Mouse (Mus musculus): ENCODE data around the gene Gm3417. TPM values are rescaled to one million over a fixed set of nuclear protein-coding genes. Genes with fewer than 3 reads are reported as not detected.
A peak's percentile ranks its signal among the peaks of the same experiment; 100 is the strongest.
"Not testable (repeated sequence)": the region's sequence is repeated elsewhere in the genome, so short reads cannot be mapped to it uniquely, and the experiment has no call there.

Gm3417 gene
- total RNA-seq (2014; fragmentation: Nextera tagmentation): 0.96 and 11.1 TPM in 2 replicates
- total RNA-seq (2017): 6.2 TPM in 1 of 2 replicates, not detected in the other

DNA sequence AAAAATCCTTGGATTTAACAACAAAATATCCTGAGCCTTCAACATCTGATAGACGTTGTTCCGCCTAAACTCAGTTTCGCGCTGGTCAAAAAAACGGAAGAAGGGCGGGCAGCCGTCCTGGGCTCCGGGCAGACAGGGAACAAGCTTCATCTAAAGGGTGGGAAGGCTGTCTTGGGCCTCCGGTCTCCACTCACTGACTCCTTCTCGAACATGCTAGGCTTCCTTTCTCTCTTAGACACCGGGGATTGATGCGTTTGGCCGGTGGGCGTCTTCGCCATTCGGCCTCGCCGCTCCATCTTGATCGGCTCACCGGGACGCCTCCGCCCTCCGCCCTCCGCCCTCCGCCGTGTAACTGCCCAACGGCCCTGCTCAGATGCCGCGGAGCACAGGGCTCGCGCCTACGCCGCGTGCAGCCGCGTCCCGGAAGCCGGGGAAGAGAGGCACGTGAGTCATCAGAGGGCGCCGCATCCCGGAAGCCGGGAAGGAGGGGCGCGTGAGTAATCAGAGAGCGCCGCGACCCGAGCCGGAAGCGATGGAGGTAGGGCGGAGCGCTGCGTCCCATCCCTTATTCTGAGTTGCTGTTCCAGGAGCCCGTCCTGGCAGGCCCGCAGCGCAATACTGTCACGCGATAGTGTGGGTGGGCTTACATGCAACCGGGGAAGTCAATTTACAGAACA is at the start of gene Gm3417, which contains the start of gene 9030025P20Rik:
TSS of gene Gm3417 (minus strand) at position 429 of the 677 bp plus-strand sequence.
TSS of gene 9030025P20Rik (plus strand) at position 107 of the 677 bp plus-strand sequence.
- ATAC-seq (replicated peaks; ENCODE audit: low FRiP score, low TSS enrichment, poor library complexity, severe bottlenecking): peak; percentile 93

DNA sequence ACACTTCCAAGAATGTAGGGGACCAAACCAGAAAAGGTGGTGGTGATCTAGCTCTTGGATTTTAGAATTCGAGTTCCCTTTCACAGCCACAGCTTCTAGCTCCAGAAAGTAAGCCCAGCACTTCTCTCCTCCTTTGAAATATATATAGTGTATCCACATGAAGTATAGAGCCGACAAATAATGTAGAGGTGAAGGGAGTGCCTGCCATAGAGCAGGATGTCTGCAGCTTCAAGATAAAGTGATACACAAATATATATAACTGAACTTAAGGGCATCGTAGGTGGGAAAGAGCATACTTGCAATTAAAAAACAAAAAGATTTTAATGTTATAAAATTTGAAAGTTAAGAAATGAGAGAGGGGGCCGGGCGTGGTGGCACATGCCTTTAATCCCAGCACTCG is 46.9 kb upstream of the Gm3417 start:
- ATAC-seq (replicated peaks; ENCODE audit: low FRiP score, low TSS enrichment, poor library complexity, severe bottlenecking): peak; percentile 50

DNA sequence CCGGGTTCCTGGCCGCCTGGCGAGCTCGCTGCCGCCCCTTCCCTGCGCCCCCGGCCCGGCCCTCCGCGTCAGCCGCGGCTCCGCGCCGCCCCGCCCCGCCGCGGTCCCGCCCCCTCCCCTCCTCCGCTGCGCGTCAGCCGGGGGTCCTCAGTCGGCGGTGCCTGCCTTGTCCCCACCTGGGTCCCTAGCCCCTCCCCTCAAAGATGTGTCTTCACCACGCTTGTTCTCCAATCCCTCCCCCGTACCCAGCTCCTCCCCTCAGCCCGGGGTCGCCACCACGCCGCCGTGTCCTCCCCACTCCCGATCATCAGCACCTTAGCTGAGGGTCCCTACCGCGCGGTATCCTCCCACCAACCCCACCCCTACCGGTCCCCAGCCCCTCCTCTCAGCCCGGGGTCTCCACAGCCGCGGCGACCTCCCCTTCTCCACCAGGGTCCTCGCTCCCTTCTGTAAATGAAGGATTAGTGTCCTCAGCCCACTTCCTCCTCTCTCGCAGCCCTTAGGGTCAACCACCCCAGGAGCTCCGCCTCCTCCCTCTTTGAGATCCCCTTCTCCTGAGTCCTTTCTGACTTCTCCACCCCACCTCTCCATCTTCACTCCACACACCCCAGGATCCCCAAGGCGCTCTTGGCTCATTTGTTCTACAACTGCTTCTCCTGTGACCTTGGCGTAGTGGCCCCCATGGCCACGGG is 46.1 kb upstream of the Gm3417 start:
- ATAC-seq (replicated peaks; ENCODE audit: low FRiP score, low TSS enrichment, poor library complexity, severe bottlenecking): peak; percentile 31

DNA sequence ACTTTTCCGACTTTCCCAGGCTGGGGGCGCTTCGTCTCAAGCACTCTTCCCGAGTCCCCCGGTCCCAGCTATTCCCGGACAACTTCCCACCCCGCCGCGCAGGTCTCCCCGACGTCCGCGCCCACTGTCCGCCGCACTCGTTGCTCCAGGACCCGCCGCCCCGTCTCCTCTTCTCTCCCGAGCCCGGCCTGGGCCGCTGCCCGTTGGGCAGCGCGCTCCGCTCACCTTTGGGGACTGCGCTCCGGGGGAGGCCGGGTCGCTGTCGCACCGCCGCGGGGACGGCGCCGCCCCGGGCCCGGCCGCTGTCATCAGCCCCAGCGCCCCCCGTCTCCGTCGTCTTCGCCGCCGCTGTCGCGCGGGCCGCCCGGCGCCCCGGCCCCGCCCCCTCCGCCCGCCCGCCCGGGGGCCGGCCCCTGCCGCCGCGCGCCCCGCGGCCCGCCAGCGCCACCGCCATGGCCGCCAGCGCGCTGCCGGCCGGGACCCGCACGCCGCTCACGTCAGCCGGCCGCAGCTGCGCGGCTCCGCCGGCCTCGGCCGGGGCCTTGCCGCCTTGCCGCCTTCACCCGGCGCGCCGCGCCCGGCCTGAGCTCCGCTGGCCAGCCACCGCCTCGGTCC is 45.4 kb upstream of the Gm3417 start:
- ATAC-seq (replicated peaks; ENCODE audit: low FRiP score, low TSS enrichment, poor library complexity, severe bottlenecking): not testable (repeated sequence)

GRCm38 (mm10) chr17:15021503-15022220 is 43.1 kb upstream of the Gm3417 start:
- ATAC-seq (replicated peaks; ENCODE audit: low FRiP score, low TSS enrichment, poor library complexity, severe bottlenecking): not testable (repeated sequence)

DNA sequence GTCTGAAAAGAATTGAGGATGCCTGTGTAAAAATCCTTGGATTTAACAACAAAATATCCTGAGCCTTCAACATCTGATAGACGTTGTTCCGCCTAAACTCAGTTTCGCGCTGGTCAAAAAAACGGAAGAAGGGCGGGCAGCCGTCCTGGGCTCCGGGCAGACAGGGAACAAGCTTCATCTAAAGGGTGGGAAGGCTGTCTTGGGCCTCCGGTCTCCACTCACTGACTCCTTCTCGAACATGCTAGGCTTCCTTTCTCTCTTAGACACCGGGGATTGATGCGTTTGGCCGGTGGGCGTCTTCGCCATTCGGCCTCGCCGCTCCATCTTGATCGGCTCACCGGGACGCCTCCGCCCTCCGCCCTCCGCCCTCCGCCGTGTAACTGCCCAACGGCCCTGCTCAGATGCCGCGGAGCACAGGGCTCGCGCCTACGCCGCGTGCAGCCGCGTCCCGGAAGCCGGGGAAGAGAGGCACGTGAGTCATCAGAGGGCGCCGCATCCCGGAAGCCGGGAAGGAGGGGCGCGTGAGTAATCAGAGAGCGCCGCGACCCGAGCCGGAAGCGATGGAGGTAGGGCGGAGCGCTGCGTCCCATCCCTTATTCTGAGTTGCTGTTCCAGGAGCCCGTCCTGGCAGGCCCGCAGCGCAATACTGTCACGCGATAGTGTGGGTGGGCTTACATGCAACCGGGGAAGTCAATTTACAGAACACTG is 31.3 kb upstream of the Gm3417 start, which contains the start of gene Gm3435:
TSS of gene Gm3435 (plus strand) at position 471 of the 708 bp plus-strand sequence.
- peak; percentile 92 for ATAC-seq (replicated peaks; ENCODE audit: low FRiP score, low TSS enrichment, poor library complexity, severe bottlenecking)

GRCm38 (mm10) chr17:15009088-15009487 is 30.5 kb upstream of the Gm3417 start:
- peak; percentile 75 for ATAC-seq (replicated peaks; ENCODE audit: low FRiP score, low TSS enrichment, poor library complexity, severe bottlenecking)

- peak; percentile 81 for ATAC-seq (replicated peaks; ENCODE audit: low FRiP score, low TSS enrichment, poor library complexity, severe bottlenecking)
Observed at GRCm38 (mm10) chr17:15000047-15000446, 21.5 kb upstream of the Gm3417 start.

GRCm38 (mm10) chr17:14994140-14994539 is 15.6 kb upstream of the Gm3417 start:
- ATAC-seq (replicated peaks; ENCODE audit: low FRiP score, low TSS enrichment, poor library complexity, severe bottlenecking): peak; percentile 60

GRCm38 (mm10) chr17:14993139-14993832 is 14.7 kb upstream of the Gm3417 start:
- peak; percentile 35 for ATAC-seq (replicated peaks; ENCODE audit: low FRiP score, low TSS enrichment, poor library complexity, severe bottlenecking)

- ATAC-seq (replicated peaks; ENCODE audit: low FRiP score, low TSS enrichment, poor library complexity, severe bottlenecking): not testable (repeated sequence)
Observed at GRCm38 (mm10) chr17:14992522-14993138, 14.0 kb upstream of the Gm3417 start.

DNA sequence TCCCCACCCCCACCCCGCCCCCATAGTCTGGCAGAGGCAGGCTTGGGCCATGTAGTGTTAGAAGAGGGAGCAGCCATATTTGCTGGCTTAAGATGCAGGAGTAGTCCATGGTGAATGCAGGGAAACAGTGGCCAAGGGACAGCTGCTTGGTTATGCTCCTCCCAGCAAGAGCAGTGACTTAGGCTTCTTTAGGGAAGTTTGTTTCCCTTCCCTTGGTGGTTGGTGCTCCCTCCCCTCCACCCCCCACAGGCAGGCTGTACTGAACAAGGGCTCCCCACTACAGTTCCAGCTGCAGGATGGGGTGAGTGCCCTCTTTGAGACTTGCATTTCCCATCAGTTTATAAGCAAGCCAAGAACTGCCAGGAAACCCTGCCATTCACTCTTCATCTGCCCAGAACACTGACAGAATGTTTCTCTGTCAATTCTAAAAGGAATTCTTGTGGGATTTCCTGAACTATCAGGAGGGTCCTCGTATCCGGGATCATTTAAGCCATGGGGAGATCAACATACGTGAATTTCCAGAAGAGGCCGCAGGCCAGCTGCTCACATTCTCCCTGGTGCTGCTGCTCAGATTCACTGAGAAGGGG is 11.6 kb upstream of the Gm3417 start:
- not testable (repeated sequence) for ATAC-seq (replicated peaks; ENCODE audit: low FRiP score, low TSS enrichment, poor library complexity, severe bottlenecking)

GRCm38 (mm10) chr17:14977718-14978361 is 750 bp downstream of the Gm3417 start:
- ATAC-seq (replicated peaks; ENCODE audit: low FRiP score, low TSS enrichment, poor library complexity, severe bottlenecking): peak; percentile 81

DNA sequence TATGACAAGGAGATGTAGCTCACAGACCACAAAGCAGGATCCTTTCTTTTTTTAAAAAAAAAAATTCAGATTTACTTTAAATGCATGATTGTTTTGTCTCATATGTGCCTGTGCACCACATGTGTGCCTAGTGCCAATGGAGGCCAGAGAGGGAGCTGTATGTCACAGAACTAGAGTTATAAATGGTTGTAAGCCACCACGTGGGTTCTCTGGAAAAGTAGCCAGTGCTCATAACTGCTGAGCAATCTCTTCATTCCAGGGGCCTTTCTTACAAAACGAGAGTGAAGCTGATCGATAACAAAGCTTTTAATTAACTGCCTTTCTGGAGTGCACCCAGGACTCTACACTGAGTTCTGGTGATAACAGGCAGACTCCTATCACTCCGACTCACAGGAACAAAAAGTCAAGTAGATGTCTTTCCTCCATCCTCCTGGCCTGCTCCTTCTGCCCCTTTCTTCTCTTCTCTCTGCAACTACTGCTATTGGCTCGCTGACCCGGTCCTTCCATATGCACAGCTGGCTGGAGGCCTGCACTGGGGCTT is 10.1 kb downstream of the Gm3417 start:
- peak; percentile 82 for ATAC-seq (replicated peaks; ENCODE audit: low FRiP score, low TSS enrichment, poor library complexity, severe bottlenecking)

DNA sequence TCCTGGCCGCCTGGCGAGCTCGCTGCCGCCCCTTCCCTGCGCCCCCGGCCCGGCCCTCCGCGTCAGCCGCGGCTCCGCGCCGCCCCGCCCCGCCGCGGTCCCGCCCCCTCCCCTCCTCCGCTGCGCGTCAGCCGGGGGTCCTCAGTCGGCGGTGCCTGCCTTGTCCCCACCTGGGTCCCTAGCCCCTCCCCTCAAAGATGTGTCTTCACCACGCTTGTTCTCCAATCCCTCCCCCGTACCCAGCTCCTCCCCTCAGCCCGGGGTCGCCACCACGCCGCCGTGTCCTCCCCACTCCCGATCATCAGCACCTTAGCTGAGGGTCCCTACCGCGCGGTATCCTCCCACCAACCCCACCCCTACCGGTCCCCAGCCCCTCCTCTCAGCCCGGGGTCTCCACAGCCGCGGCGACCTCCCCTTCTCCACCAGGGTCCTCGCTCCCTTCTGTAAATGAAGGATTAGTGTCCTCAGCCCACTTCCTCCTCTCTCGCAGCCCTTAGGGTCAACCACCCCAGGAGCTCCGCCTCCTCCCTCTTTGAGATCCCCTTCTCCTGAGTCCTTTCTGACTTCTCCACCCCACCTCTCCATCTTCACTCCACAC is 16.9 kb downstream of the Gm3417 start:
- peak; percentile 31 for ATAC-seq (replicated peaks; ENCODE audit: low FRiP score, low TSS enrichment, poor library complexity, severe bottlenecking)

DNA sequence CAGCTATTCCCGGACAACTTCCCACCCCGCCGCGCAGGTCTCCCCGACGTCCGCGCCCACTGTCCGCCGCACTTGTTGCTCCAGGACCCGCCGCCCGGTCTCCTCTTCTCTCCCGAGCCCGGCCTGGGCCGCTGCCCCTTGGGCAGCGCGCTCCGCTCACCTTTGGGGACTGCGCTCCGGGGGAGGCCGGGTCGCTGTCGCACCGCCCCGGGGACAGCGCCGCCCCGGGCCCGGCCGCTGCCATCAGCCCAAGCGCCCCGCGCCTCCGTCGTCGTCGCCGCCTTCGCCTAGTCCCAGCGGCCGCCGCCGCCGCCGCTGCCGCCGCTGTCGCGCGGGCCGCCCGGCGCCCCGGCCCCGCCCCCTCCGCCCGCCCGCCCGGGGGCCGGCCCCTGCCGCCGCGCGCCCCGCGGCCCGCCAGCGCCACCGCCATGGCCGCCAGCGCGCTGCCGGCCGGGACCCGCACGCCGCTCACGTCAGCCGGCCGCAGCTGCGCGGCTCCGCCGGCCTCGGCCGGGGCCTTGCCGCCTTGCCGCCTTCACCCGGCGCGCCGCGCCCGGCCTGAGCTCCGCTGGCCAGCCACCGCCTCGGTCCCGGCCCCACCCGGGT is 17.5 kb downstream of the Gm3417 start, which contains the start of gene Phf10:
TSS of gene Phf10 (minus strand) at position 323 of the 606 bp plus-strand sequence.
- not testable (repeated sequence) for ATAC-seq (replicated peaks; ENCODE audit: low FRiP score, low TSS enrichment, poor library complexity, severe bottlenecking)
